Mouse (Mus musculus) neutrophil, adult 5-6 weeks (primary cell): ENCODE measurements around the gene Rgs12. TPM values are rescaled to one million over a fixed set of nuclear protein-coding genes. Genes with fewer than 3 reads are reported as not detected.

ENCODE experiments used
- ATAC-seq: fragments of 151-379, 151-347 bp; 2 replicates; pipeline ENCODE4 v1.8.0; 2017; ENCODE audit warnings: mild to moderate bottlenecking, moderate TSS enrichment; ENCODE audit not compliant: insufficient number of reproducible peaks, poor library complexity, low FRiP score, severe bottlenecking; ENCODE audit errors: extremely low read depth
- total RNA-seq: library from RNA; stranded (forward); fragments of 200-1000 nt; gene quantifications from 2 replicates; pipeline ENCODE4 v1.2.3, GENCODE M21; 2017

Rgs12 gene
- total RNA-seq, 1 experiment from 2014 or later = 1.5 TPM

DNA sequence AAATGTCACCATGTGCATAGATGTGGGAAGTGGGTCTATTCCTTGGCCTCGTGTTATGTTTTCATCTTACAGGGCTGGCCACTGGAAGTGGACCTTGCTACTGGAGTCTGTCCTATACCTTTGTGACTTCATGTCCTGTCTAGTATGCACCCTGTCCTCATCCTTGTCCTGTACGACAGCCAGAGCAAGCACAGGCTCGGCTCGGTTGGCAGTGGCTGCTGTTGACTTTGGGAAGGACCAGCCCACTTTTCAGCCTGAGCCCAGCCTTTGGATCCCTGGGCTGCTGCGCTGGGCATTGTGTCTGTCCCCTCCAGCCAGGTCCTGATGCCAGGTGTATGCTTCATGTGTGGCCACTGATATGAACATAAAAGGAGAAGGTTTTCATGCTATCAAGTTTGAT lies 61.4 kb downstream of the Rgs12 start:
- no peak for ATAC-seq

GRCm38 (mm10) chr5:35011156-35011923 lies 62.1 kb downstream of the Rgs12 start:
- no peak for ATAC-seq

GRCm38 (mm10) chr5:35014036-35014435 lies 64.8 kb downstream of the Rgs12 start:
- ATAC-seq = no peak

- ATAC-seq = no peak
Observed at GRCm38 (mm10) chr5:35019673-35020300, 70.5 kb downstream of the Rgs12 start.

DNA sequence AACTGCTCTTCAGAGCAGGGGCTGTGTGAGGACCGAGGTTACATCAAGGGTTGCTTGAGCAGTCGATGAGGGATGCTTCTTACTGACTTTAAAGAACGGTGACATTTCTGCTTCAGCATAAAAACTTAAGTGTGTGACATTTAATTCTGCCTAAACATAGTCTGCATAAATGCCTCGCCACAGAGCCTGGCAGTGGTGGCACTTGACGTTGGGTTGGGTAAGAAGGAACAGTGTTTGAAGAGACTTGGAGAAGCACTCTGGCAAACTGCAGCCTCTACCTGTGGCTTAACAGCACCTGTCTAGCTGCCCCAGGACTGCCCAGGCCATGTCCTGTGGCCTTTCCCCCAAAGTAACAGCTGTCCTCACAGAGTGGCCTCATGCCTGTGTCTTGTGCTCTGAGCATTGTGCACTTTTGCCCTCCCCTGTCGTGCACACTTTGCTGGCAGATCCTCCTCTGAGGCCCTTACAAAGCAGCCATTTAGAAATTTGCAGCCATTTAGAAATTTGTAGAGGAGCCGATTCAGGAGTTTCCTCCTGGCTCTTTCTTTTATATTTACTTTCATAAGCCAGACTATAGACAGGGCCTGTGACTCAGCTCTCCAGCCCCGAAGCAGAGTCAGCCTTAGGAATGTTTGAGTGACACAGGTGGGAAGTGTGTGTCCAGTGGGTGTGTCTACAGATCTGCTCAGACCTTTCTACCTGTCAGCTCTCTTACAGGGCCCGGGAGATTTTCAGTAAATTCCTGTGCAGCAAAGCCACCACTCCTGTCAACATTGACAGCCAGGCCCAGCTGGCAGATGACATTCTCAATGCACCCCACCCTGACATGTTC lies 71.4 kb downstream of the Rgs12 start:
- no peak for ATAC-seq

DNA sequence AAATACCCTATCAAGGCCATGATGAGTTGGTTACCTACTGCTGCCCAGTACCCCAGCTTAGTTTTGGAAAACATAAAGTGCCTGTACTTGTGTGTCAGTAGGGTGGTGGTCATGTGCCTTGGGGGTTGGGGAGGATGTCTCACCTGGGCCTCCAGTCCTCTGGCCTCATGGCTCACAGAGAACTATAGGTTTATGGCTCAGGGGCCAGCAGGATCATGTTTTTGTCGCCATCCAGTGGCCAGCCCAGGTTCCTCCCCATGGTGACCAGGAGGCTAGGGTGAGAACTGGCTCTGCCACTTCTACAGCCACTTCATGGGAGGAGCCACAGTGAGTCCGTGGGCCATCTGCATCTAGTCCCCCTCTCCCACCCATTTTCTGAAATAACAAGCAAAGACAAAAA lies 75.7 kb downstream of the Rgs12 start:
- no peak for ATAC-seq

- ATAC-seq = no peak
Observed at GRCm38 (mm10) chr5:35029303-35029702, 80.1 kb downstream of the Rgs12 start.

- ATAC-seq = no peak
Observed at GRCm38 (mm10) chr5:35029755-35030154, 80.5 kb downstream of the Rgs12 start.

GRCm38 (mm10) chr5:35033068-35033467 lies 83.8 kb downstream of the Rgs12 start:
- ATAC-seq = peak; percentile 25; the same call in 1 of the 2 replicates

DNA sequence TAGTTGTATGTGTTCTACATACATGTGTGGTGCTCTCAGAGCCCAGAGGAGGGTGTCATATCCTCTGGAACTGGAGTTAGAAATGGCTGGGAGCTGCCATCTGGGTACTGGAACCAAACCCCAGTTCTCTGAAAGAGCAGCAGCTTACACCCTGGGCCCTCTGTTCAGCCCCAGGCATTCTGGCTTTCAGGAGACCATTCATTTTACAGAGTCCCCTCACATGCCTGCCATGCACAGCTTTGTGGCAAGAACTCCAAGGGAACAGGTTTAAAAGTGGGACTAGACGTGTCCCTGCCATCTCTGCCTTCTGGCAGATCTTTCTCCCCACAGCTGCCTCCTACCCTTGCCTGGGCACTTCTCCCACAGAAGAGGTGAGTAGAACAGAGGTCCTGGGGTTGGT lies 84.4 kb downstream of the Rgs12 start:
- no peak for ATAC-seq

- no peak for ATAC-seq
Observed at GRCm38 (mm10) chr5:35035141-35035540, 85.9 kb downstream of the Rgs12 start.

GRCm38 (mm10) chr5:35035795-35036194 lies 86.5 kb downstream of the Rgs12 start:
- no peak for ATAC-seq

- ATAC-seq = no peak
Observed at GRCm38 (mm10) chr5:35037438-35037837, 88.2 kb downstream of the Rgs12 start.

GRCm38 (mm10) chr5:35041268-35041829 lies 92.1 kb downstream of the Rgs12 start, which contains the start of gene Hgfac:
Gene Hgfac (plus strand): TSS chr5:35041509.
- no peak for ATAC-seq

GRCm38 (mm10) chr5:35042431-35043109 lies 93.3 kb downstream of the Rgs12 start:
- ATAC-seq = no peak

DNA sequence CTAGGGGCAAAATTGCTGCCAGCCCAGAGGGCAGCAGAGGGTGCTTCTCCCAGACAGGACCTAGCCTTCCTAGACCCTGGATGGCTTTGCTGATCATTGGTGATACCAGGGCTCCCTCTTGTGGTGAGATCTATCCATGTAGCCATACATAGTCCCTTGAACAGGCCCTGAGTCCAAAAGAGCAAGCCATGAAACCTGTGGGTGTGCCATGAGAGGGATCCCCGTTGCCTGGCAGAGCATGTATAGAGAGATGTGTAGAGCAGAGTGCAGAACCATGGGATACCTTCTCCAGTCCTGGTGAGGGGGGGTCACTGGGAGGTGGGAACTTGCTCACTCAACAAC lies 93.8 kb downstream of the Rgs12 start:
- peak; percentile 35; the same call in 1 of the 2 replicates for ATAC-seq

- no peak for ATAC-seq
Observed at GRCm38 (mm10) chr5:35050541-35050940, 101.3 kb downstream of the Rgs12 start.

DNA sequence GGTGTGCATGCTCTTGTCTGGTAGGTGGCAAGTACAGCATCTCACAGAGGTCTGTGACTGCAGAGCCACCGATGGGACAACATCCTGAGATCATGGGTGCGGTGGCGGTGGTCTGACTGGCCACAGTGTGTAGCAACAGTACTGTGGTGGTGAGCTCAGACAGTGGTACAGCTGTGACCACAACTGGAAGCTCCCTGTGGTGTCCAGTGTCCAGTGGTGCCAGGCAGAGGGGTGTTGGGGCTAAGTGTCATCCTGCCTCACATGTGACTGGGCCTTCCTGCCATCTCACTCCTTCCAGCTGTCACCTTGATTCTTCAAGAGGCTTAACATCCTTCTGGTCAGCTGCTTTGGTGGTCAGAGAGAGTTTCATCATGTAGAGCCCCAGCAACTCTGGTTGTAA lies 105.4 kb downstream of the Rgs12 start:
- ATAC-seq = no peak

DNA sequence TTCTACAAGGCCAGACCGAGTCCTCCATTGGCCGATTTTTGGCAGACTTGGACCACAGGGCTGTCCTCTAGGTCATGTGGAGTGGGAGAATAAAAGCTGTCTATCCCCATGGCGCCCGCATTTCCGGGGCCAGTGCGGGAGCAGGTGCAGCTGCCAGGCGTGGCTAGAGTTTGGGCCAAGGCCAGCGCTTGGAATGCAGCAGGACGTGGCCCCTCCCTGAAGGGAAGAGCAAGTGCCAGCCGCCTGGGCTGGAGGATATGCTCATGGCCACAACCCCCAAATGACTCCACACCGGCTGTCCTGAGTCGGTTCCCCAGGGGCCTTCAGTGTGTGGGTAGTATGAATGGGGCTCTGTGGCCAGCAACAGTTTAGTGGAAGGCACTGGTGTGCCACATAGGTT lies 105.8 kb downstream of the Rgs12 start:
- ATAC-seq = no peak
